Mouse (Mus musculus): Measurements from ENCODE around the gene Scaf8. TPM values are rescaled to one million over a fixed set of nuclear protein-coding genes. Genes with fewer than 3 reads are reported as not detected.
"Not testable (repeated sequence)": the region's sequence is repeated elsewhere in the genome, so short reads cannot be mapped to it uniquely, and the experiment has no call there.

Scaf8 gene
- polyA plus RNA-seq, 1 experiment from 2014 or later = 7.7 TPM

DNA sequence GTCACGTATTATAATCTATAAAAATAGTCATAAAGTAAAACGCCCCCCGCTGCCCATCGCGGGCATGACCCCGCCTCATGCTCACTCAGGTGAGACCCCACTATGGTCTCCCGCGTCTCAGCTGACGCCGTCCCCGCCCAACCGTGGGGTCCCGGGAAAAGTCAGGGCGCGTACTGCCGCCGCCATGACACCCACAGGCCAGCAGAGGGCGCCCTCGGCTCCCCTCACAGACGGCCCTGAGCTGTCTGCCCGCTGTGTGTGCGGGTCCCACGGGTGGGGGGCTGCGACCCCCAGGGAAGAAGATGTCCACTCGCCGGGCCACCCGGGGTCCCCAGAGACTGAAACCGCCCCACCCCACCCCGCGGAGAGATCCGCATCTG, 30.2 kb upstream of the Scaf8 start:
- Histone ChIP-seq H3K4me3 (replicated peaks) (peak overlapping the region; percentile 69), H3K4me1 (replicated peaks) (peaks cover 13% of the 10 kb centered on the region), H3K27me3 (no peaks in the 10 kb centered on the region), H3K27ac (peak overlapping the region; percentile 95), H3K9ac (peak overlapping the region; percentile 76), H3K4me2 (peak overlapping the region; percentile 79), H3K9me3 (replicated peaks) (peaks cover 3% of the 10 kb centered on the region), H3K36me3 (no peaks in the 10 kb centered on the region)
- peak; percentile 37 for ATAC-seq (ENCODE audit: low read depth)
- WGBS (ENCODE audit: insufficient replicate concordance) = under 1% methylated on average over 30 of the region's 31 CpGs
- peak; percentile 61 for DNase-seq

DNA sequence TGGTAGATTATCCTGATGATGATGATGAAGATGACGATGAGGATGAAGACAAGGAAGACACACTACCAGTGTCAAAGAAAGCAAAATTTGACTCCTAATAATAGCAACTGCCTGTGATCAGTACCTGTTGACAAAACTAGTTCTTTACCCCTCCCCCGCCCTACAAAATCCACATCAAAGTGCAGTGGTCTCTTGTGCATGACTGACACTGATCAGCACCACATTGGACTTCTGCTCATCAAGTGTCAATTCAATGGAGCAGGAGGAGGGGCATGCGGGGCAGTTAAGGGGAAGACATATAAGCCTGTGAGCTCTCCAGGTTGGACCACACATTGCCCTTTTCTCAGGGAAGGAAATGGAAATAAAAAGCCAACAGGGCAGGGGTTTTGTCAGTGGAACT, 29.6 kb upstream of the Scaf8 start:
- WGBS (ENCODE audit: insufficient replicate concordance) = 52% methylated on average over 3 of the region's 3 CpGs
- peak overlapping the region; percentile 69 for H3K4me3 ChIP-seq (replicated peaks)

DNA sequence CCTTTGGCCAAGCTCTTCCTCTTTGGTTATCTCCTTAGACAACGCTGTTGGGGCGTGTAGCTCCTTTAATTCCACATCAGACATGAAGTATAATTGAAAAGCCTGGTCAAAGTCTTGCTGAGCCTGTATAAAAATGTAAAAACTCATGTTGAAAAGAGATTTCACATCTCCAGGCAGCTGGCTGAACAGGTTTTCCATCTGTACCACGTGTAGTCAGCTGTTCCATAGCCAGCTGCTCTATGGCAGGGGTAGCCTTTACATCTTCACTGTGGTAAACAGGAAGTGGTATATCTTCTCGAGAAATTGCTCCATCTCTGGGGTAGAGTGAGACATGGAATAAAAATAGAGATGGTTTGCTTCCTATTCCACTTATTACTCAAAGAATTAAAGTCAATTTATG, 22.1 kb upstream of the Scaf8 start:
- H3K36me3 ChIP-seq = no peaks in the 10 kb centered on the region
- H3K4me2 ChIP-seq = no peak overlapping the region
- ATAC-seq (ENCODE audit: low read depth) = no peak
- 35% methylated on average over 4 of the region's 4 CpGs for WGBS (ENCODE audit: insufficient replicate concordance)
- H3K4me3 ChIP-seq (replicated peaks) = no peak overlapping the region
- no peak overlapping the region for H3K27ac ChIP-seq
- H3K4me1 ChIP-seq (replicated peaks) = no peaks in the 10 kb centered on the region
- H3K9me3 ChIP-seq (replicated peaks) = no peaks in the 10 kb centered on the region
- H3K27me3 ChIP-seq = no peaks in the 10 kb centered on the region
- no peak overlapping the region for H3K9ac ChIP-seq
- no peak for DNase-seq

More for the DNA sequence above, 29.6 kb upstream of the Scaf8 start:
- Histone ChIP-seq H3K36me3 (no peaks in the 10 kb centered on the region), H3K9me3 (replicated peaks) (peaks cover 3% of the 10 kb centered on the region), H3K4me1 (replicated peaks) (peaks cover 13% of the 10 kb centered on the region), H3K27me3 (no peaks in the 10 kb centered on the region), H3K4me2 (peak overlapping the region; percentile 79), H3K9ac (peak overlapping the region; percentile 76), H3K27ac (no peak overlapping the region)
- no peak for ATAC-seq (ENCODE audit: low read depth)
- no peak for DNase-seq

- not testable (repeated sequence) for H3K27ac ChIP-seq; ATAC-seq (ENCODE audit: low read depth); DNase-seq; H3K4me1 ChIP-seq (replicated peaks); H3K9ac ChIP-seq; H3K36me3 ChIP-seq; H3K4me3 ChIP-seq (replicated peaks); H3K4me2 ChIP-seq; H3K27me3 ChIP-seq; H3K9me3 ChIP-seq (replicated peaks)
- 56% methylated on average over 1 of the region's 1 CpGs for WGBS (ENCODE audit: insufficient replicate concordance)
Observed at GRCm38 (mm10) chr17:3099273-3099672, 15.5 kb upstream of the Scaf8 start.

- H3K4me1 ChIP-seq (replicated peaks) = peaks cover 9% of the 10 kb centered on the region
- DNase-seq = peak; percentile 60
- peak overlapping the region; percentile 48 for H3K4me3 ChIP-seq (replicated peaks)
- peak overlapping the region; percentile 67 for H3K9ac ChIP-seq
- ATAC-seq (ENCODE audit: low read depth) = peak; percentile 96
- no peaks in the 10 kb centered on the region for H3K27me3 ChIP-seq
- no peaks in the 10 kb centered on the region for H3K36me3 ChIP-seq
- WGBS (ENCODE audit: insufficient replicate concordance) = 3% methylated on average over 14 of the region's 14 CpGs
- H3K9me3 ChIP-seq (replicated peaks) = no peaks in the 10 kb centered on the region
- H3K4me2 ChIP-seq = peak overlapping the region; percentile 72
- no peak overlapping the region for H3K27ac ChIP-seq
Observed at GRCm38 (mm10) chr17:3102336-3103165, 12.2 kb upstream of the Scaf8 start.

DNA sequence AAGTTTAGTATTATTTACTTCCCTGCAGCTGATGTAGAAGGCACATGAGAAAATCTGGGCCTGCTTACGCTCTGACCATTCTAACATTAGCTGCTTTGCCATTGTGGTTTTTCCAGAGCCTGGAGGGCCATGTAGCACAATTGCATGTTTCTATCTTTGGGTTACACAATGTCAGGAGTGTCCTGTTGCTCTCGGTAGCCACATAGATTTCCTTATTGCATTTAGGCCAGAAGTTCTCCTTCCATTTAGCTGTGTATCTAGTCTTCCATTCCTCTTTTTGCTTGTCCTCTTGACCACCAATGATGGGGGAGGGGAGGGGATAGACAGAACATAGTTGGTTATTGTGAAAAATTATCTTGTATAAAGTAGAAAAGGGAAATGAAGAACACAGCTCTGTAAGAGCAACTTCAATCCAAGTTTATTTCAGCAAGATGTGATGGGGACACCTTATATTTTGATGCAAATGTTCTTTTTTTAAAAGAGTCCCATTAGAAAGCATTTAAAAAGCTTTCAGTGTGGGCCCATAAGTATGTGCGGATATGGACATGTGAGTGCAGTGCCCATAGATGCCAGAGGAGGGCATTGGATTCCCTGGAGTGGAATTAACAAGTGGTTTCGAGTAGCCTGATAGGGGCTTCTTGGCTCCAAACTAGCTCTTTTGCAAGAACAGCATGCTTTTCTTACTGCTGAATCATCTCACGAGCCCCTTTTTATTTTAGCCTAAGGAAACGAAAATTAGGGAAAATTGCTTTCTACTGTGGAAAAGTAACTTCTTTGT, 10.4 kb upstream of the Scaf8 start:
- no peak overlapping the region for H3K27ac ChIP-seq
- H3K9ac ChIP-seq = no peak overlapping the region
- no peak overlapping the region for H3K4me2 ChIP-seq
- H3K9me3 ChIP-seq (replicated peaks) = no peaks in the 10 kb centered on the region
- no peaks in the 10 kb centered on the region for H3K36me3 ChIP-seq
- no peak for DNase-seq
- no peak for ATAC-seq (ENCODE audit: low read depth)
- no peak overlapping the region for H3K4me3 ChIP-seq (replicated peaks)
- H3K4me1 ChIP-seq (replicated peaks) = peaks cover 9% of the 10 kb centered on the region
- WGBS (ENCODE audit: insufficient replicate concordance) = 65% methylated on average over 6 of the region's 6 CpGs
- H3K27me3 ChIP-seq = no peaks in the 10 kb centered on the region

GRCm38 (mm10) chr17:3105022-3105421, 9.8 kb upstream of the Scaf8 start:
- Histone ChIP-seq H3K27ac (no peak overlapping the region), H3K4me2 (no peak overlapping the region), H3K4me3 (replicated peaks) (no peak overlapping the region), H3K27me3 (no peaks in the 10 kb centered on the region), H3K4me1 (replicated peaks) (peaks cover 9% of the 10 kb centered on the region), H3K9ac (no peak overlapping the region), H3K9me3 (replicated peaks) (no peaks in the 10 kb centered on the region), H3K36me3 (no peaks in the 10 kb centered on the region)
- WGBS (ENCODE audit: insufficient replicate concordance) = 75% methylated on average over 1 of the region's 1 CpGs
- DNase-seq (no peak), ATAC-seq (ENCODE audit: low read depth) (no peak)

- peak overlapping the region; percentile 97 for H3K9ac ChIP-seq
- DNase-seq = no peak
- H3K4me2 ChIP-seq = peak overlapping the region; percentile 81
- H3K36me3 ChIP-seq = peaks cover 4% of the 10 kb centered on the region
- 1% methylated on average over 16 of the region's 16 CpGs for WGBS (ENCODE audit: insufficient replicate concordance)
- no peak for ATAC-seq (ENCODE audit: low read depth)
- H3K4me1 ChIP-seq (replicated peaks) = peaks cover 31% of the 10 kb centered on the region
- peak overlapping the region; percentile 97 for H3K27ac ChIP-seq
- peak overlapping the region; percentile 82 for H3K4me3 ChIP-seq (replicated peaks)
- H3K27me3 ChIP-seq = no peaks in the 10 kb centered on the region
- H3K9me3 ChIP-seq (replicated peaks) = no peaks in the 10 kb centered on the region
Observed at GRCm38 (mm10) chr17:3113737-3114357, 925 bp upstream of the Scaf8 start.

DNA sequence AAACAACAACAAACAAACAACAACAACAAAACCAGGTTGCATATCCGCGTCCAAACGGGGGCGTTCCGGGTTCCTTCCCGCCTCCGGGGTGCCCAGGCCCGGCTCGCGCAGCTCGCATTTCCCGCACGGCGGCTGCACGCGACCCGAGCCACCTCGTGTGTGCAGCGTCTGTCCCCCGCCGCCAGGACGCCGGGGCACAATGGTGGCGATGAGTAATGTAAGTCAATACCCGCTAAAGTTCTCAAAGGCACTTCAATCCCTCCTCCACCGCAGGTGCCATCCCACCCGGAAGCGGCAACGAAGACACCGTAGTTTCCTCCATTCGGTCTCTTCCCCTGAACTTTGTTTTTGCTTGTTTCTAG, 433 bp upstream of the Scaf8 start:
- peak overlapping the region; percentile 97 for H3K27ac ChIP-seq
- under 1% methylated on average over 31 of the region's 31 CpGs for WGBS (ENCODE audit: insufficient replicate concordance)
- DNase-seq (no peak), ATAC-seq (ENCODE audit: low read depth) (peak; percentile 45)
- H3K4me1 ChIP-seq (replicated peaks) = peaks cover 32% of the 10 kb centered on the region
- H3K36me3 ChIP-seq = peaks cover 4% of the 10 kb centered on the region
- H3K27me3 ChIP-seq = no peaks in the 10 kb centered on the region
- H3K4me3 ChIP-seq (replicated peaks) = peak overlapping the region; percentile 82
- peak overlapping the region; percentile 81 for H3K4me2 ChIP-seq
- H3K9ac ChIP-seq = peak overlapping the region; percentile 97
- no peaks in the 10 kb centered on the region for H3K9me3 ChIP-seq (replicated peaks)

GRCm38 (mm10) chr17:3115380-3115974, 705 bp downstream of the Scaf8 start:
- Histone ChIP-seq H3K9me3 (replicated peaks) (no peaks in the 10 kb centered on the region), H3K4me1 (replicated peaks) (peaks cover 37% of the 10 kb centered on the region), H3K27ac (peak overlapping the region; percentile 97), H3K4me2 (peak overlapping the region; percentile 81), H3K4me3 (replicated peaks) (peak overlapping the region; percentile 82), H3K36me3 (peaks cover 4% of the 10 kb centered on the region), H3K27me3 (no peaks in the 10 kb centered on the region), H3K9ac (peak overlapping the region; percentile 97)
- WGBS (ENCODE audit: insufficient replicate concordance) = under 1% methylated on average over 47 of the region's 47 CpGs
- ATAC-seq (ENCODE audit: low read depth) = peak; percentile 76
- DNase-seq = peak; percentile 64

DNA sequence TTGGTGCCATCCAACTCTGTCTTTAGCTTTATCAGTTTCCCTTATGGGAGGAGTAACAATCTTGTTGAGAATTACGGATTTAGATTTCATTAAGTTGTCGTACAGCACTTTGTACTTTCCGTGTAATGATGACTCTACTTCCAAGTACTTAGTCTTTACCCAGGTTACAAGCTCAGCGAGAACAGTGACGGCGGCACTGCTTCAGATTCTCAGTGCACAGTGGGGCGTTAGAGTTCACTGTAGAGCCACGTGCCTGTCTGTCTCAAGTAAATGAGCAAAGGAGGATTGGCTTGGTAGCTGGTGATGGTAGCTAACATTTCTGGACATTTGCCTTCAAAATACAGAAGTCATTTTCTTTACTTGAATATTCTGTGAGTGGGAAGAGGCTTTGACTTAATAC, 6.2 kb downstream of the Scaf8 start:
- not testable (repeated sequence) for H3K9ac ChIP-seq
- 82% methylated on average over 8 of the region's 8 CpGs for WGBS (ENCODE audit: insufficient replicate concordance)

More for the DNA sequence above, 6.2 kb downstream of the Scaf8 start:
- H3K9me3 ChIP-seq (replicated peaks); DNase-seq; H3K27ac ChIP-seq; ATAC-seq (ENCODE audit: low read depth); H3K4me3 ChIP-seq (replicated peaks); H3K4me2 ChIP-seq; H3K36me3 ChIP-seq; H3K27me3 ChIP-seq: not testable (repeated sequence)
- peaks cover 39% of the 10 kb centered on the region for H3K4me1 ChIP-seq (replicated peaks)

Measured in liver, embryonic 13.5 days (tissue).